Mouse (Mus musculus) cerebellum, postnatal 4 days (tissue): ENCODE results near the gene Gnpnat1.
"Not testable (repeated sequence)": the region's sequence is repeated elsewhere in the genome, so short reads cannot be mapped to it uniquely, and the experiment has no call there.

Source experiments
- DNase-seq, 2 experiments: peaks; one replicate each; pipeline ENCODE4 v3.0.0; 2022; ENCODE audit warnings: low spot score in 2 of 2, mixed read lengths in 1 of 2

Gnpnat1 gene

DNA sequence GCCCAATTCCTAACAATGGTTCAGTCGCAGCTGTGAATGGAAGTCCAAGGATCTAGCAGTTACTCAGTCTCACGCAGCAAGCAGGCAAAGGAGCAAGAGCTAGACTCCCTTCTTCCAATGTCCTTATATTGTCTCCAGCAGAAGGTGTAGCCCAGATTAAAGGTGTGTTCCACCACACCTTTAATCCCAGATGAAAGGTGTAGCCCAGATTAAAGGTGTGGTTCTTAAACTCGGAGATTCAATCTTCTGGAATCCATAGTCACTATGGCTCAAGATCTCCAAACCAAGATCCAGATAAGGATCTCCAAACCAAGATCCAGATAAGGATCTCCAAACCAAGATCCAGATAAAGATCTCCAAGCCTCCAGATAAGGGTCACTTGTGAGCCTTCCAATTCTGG is at the start of gene Gnpnat1:
Gene Gnpnat1 (minus strand): TSS at position 101 of the 400 bp plus-strand sequence.
- not testable (repeated sequence) for DNase-seq

DNA sequence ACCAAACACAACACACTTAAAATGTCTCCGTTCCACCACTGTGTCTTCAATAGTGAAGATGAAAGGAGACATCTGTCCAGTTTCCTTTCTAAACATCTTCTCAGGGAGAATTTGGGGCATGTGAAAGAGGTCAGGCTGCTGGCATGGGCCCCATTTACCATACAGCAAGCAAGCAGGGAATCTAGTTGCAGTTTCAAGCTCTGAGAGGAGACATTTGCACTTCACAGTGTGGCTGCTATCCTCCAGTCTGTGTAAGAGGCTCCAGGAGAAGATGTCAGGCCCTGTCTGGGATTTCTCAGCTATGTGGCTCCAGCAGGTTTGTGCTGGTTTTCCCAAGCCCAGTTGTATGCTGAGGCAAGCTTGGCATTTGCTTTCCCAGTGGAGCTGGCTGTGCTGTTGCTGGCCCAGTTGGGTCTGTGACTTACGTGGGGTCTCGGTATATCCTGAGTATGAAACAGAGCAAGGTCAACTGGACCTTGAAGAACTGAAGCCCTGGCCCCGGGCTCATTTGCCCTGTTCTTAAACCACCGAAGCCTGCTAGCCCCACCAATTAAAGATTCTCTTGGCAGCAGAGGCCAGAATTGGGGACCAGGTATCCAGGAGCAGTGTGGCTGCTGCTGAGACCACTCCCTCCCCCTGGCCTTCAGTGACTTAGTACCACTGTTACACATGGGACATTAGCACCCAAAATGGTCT is 49.0 kb upstream of the Gnpnat1 start:
- DNase-seq, result no peak

DNA sequence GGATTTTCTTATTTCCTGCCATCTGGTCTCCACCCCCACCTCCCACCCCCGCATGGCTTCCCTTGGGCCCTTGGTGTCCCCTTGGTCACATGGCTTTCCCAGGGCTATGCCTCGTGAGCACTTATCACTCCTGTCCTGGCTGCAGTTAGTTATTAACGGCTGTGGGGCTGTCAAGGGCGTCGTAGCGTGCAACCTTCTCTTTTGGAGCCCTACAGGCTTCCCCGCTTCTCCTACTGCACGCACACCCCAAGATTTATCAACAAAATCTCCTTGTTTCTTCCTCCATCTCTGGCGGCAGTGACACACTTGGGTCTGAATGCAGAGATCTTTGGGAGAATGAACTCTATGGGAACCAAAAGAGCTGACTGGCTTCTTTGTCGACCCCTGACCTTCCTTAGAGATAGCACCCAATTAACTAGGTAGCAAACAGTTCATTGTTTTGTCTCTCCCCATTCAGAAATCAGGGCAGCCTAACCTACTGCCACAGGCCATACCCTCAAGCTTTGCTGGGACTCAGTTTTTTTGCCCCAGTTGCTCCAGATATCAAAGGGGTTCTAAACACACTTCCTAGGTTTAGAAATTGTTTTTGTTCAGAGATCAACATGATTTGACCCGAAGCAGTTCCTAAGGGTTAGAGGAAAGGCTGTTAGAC is 48.3 kb upstream of the Gnpnat1 start:
- no peak for DNase-seq

DNA sequence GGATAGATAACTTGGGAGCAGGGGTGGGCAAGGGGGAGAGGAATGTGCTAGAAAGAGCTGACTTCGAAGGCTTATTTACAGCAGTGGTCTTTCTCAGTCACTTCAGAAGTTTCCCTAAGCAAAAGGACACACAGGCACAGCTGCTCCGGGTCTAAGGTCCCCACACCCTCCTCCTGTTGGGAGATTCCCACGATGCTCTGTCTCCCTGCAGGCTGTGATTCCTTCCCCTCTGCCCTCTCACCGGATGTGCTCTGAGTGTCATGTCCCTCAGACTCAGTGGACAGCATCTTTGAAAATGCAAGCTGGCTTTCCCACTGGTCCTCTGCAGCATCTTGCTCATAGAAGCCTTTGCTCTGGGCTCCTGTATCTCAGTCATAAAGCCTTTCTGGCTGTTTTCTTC is 47.4 kb upstream of the Gnpnat1 start:
- DNase-seq, result no peak

GRCm38 (mm10) chr14:45451090-45451489 is 46.4 kb upstream of the Gnpnat1 start:
- no peak for DNase-seq

DNA sequence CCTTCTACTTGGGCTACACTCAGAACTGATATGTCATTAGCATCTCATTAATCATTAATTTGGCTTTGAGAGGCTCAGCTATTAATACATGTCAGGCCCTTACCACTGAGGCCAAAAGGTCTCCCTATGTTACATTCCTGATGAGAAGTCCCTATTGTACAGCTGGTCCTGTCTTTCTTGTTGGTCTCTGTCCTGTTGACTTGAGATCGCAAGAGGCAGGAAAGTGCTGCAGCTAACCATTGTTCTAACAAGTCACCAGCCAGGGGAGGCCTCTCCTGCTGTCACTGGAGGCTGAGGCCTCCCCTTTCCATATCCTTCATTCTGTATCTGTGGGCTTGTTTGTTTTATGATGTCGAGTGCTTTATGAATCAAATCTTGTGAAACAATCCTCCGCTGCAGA is 42.1 kb upstream of the Gnpnat1 start:
- DNase-seq, result no peak

GRCm38 (mm10) chr14:45445445-45445844 is 40.7 kb upstream of the Gnpnat1 start:
- no peak for DNase-seq

GRCm38 (mm10) chr14:45444870-45445269 is 40.2 kb upstream of the Gnpnat1 start:
- no peak for DNase-seq

- DNase-seq, result no peak
Measured at GRCm38 (mm10) chr14:45442781-45443560, 38.3 kb upstream of the Gnpnat1 start.

DNA sequence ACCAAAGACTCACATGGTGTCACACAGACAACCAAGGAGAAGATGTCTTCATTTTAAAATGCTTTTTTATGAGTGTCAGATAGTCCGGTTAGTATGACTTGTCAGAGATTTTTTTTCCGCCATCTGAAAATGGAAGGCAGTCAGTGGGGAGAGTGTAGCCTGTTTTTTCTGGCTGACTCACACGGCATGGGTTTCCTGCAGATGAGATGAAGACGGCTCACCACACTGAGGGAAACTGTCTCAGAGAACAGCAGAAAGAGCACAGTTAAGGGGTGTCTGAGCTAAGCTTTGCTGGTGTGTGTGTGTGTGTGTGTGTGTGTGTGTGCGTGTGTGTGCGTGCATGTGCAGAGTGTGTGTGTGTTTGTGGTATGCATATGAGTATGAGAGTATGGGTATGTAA is 36.6 kb upstream of the Gnpnat1 start:
- no peak for DNase-seq

- DNase-seq, result no peak
Measured at GRCm38 (mm10) chr14:45439387-45439786, 34.7 kb upstream of the Gnpnat1 start.

DNA sequence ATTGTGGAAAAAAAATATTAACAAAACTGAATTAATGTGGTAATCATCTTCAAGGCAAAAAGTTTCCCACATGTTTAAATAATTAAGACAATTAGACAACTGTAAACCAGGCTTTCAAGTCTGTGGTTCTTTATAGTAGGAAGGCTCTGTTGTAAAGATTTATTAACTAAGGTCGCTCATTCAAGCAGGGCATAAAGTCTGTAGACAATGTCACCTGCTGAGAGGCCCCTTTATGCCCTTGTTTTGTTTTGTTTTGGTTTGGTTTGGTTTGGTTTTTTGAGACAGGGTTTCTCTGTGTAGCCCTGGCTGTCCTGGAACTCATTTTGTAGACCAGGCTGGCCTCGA is 34.2 kb upstream of the Gnpnat1 start:
- no peak for DNase-seq

DNA sequence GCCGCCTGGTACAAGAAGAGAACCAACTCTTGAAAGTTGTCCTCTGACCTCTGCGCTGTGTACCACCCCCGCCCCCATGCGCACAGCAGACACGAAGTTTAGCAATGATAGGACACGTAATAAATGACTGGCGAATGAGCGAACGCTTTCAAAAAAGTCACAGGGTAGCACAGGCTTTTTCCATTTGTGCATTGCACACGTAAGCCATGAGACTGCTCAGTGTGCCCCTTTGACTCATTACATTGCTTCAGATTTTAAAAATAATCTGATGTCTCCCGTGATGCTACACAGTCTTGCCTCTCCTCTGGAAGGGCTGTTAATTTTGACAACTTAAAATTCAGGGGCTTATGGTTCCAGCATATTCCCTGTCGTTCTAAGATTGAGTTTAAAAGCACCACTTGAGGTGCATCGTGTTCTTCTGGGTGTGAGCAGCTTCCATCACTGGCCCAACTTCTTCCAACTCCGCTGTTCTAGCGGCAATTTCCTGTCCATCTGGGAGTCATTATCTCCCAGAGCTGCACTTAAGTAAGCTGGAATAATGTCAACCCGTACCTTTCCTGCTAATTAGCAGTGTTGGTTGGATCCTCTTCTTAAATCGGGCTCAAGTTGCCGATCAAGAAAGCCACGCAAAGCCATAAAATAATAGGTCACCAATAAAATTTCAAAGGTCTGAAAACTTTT is 33.7 kb upstream of the Gnpnat1 start:
- DNase-seq, result no peak

- DNase-seq, result no peak
Measured at GRCm38 (mm10) chr14:45434220-45434619, 29.5 kb upstream of the Gnpnat1 start.

DNA sequence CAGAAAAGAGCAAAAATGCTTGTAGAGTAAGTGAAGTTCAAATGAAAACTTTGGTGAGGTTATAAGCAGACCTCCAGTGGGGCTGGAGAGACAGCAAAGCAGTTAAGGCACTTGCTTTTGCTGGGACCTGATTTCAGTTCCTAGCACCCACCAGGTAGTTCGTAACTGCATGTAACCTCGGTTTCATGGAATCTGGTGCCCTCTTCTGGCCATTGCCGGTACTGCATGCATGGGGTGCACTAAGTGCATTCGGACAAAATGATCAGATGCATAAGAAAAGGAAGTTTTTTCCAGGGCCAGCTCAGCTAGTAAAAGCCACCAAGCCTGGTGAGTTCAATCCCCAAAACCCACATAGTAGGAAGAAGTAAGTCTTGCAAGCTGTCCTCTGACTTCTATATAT is 27.3 kb upstream of the Gnpnat1 start:
- no peak for DNase-seq

DNA sequence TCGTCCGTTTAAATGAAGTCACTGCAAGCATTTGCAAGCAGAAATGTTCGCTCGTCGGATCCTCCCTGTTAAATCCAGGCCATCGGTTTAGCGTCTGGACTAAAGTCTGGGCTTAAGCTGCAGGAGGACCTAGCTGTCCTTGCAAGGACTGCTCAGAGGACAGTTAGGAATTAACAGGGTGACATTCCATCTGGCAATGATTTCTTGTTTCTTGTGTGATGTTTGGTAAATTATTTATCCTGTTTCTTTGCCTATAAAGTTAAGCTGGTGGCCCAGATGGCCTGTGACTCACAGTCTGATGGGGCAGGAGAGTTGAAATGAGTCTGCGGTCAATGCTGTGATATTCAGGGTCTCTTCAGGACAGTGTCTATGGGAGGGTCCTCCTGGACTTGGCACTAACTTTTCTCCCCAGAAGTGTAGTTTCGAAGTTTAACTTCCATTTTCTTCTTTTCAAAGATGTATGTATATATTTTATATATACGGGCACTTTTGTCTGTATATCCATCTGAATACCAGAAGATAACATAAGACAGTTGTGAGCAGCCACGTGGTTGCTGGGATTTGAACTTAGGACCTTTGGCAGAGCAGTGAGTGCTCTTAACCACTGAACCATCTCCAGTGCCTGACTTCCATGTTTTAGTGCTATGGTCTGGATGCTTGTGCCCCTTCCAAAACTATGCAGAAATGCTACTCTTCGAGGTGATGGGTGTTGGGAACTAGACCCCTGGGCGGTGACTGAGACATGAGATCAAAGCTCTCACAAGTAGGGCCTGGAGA is 25.5 kb upstream of the Gnpnat1 start:
- DNase-seq, result no peak

DNA sequence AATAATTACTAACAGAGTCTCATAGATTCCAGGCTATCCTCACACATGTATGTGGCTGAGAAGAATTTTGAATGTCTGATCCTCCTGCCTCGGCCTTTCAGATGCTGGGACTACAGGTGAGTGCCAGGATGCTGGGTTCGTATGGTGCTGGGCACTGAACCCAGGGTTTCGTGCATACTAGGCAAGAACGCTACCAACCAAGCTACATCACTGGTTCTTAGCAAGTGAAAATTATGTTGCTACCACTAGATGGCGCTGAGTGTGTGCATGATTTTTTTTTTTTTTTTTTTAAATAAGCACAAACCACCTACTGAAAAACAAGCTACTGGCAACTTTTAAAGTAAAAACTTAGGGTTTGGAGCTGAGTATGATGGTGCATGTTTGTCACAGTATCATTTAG is 18.5 kb upstream of the Gnpnat1 start:
- peak in 1 of 2 experiments; percentile 33 for DNase-seq

GRCm38 (mm10) chr14:45422371-45422770 is 17.7 kb upstream of the Gnpnat1 start:
- no peak for DNase-seq

- no peak for DNase-seq
Measured at GRCm38 (mm10) chr14:45419323-45419722, 14.6 kb upstream of the Gnpnat1 start.

- no peak for DNase-seq
Measured at GRCm38 (mm10) chr14:45418553-45418952, 13.8 kb upstream of the Gnpnat1 start.

- no peak for DNase-seq
Measured at GRCm38 (mm10) chr14:45416265-45416664, 11.6 kb upstream of the Gnpnat1 start.

- no peak for DNase-seq
Measured at GRCm38 (mm10) chr14:45403651-45404050, 1.1 kb downstream of the Gnpnat1 start.
